Mouse (Mus musculus) MEL (cell line): Measurements from ENCODE around the gene Ostf1. TPM values are rescaled to one million over a fixed set of nuclear protein-coding genes. Genes with fewer than 3 reads are reported as not detected.
A peak's percentile ranks its signal among the peaks of the same experiment; 100 is the strongest.

Experiments
- DNase-seq: peaks from one replicate; pipeline ENCODE4 v3.0.0; 2011; ENCODE audit warnings: low read depth, low spot score
- H3K27ac ChIP-seq: 2 replicates; pipeline ENCODE4 v1.5.1; 2012; ENCODE audit warnings: low read depth, mild to moderate bottlenecking, control low read depth, low read length, moderate library complexity; ENCODE audit not compliant: control insufficient read depth
- H3K27me3 ChIP-seq, 2 experiments: fragments of 150-350 bp in 1 of 2; sonication (generic) in 1 of 2; 2 replicates each; pipeline ENCODE4 v1.6.1; 2012; ENCODE audit warnings: low read length in 2 of 2, mild to moderate bottlenecking in 2 of 2, improper control_type of control experiment in 1 of 2, moderate library complexity in 1 of 2; ENCODE audit not compliant: insufficient read depth in 2 of 2, control insufficient read depth in 1 of 2
- H3K36me3 ChIP-seq, 2 experiments: 2 replicates each; pipeline ENCODE4 v1.6.1; 2012 to 2014; ENCODE audit warnings: low read length in 2 of 2, improper control_type of control experiment in 1 of 2, inconsistent platforms in 1 of 2, mild to moderate bottlenecking in 1 of 2; ENCODE audit not compliant: insufficient read depth in 2 of 2, control insufficient read depth in 1 of 2
- H3K4me1 ChIP-seq, 2 experiments: fragments of 150-350 bp in 1 of 2; sonication (generic) in 1 of 2; 2 replicates each; pipeline ENCODE4 v1.6.1; 2012; ENCODE audit warnings: low read length in 2 of 2, improper control_type of control experiment in 1 of 2, mild to moderate bottlenecking in 1 of 2; ENCODE audit not compliant: insufficient read depth in 2 of 2, control insufficient read depth in 1 of 2
- H3K4me3 ChIP-seq, 2 experiments: fragments of 150-350 bp in 1 of 2; sonication (generic) in 1 of 2; 2 replicates each; pipeline ENCODE4 v1.5.1; 2012; ENCODE audit warnings: low read depth in 2 of 2, low read length in 2 of 2, mild to moderate bottlenecking in 2 of 2, moderate library complexity in 2 of 2, control low read depth in 1 of 2, improper control_type of control experiment in 1 of 2; ENCODE audit not compliant: control insufficient read depth in 1 of 2, insufficient read depth in 1 of 2
- H3K79me2 ChIP-seq: 2 replicates; pipeline ENCODE4 v1.6.1; 2012; ENCODE audit warnings: mild to moderate bottlenecking, low read length, moderate library complexity; ENCODE audit not compliant: control insufficient read depth, poor library complexity, insufficient read depth
- H3K9ac ChIP-seq: 2 replicates; pipeline ENCODE4 v1.6.1; 2012; ENCODE audit warnings: low read depth, mild to moderate bottlenecking, control low read depth, low read length, moderate library complexity; ENCODE audit not compliant: control insufficient read depth, poor library complexity, severe bottlenecking
- H3K9me3 ChIP-seq: fragments of 150-350 bp; sonication (generic); replicated peaks from 2 replicates; pipeline ENCODE4 v1.6.1; 2012; ENCODE audit warnings: mild to moderate bottlenecking, low read length, improper control_type of control experiment, moderate library complexity; ENCODE audit not compliant: insufficient read depth
- BHLHE40 ChIP-seq: IDR thresholded peaks from 2 replicates; pipeline ENCODE4 v1.6.1; 2012; ENCODE audit warnings: low read depth, mild to moderate bottlenecking, inconsistent platforms, low read length, improper control_type of control experiment, borderline replicate concordance
- CHD1 ChIP-seq: IDR thresholded peaks from 2 replicates; pipeline ENCODE4 v1.6.1; 2012; ENCODE audit warnings: low read depth, mild to moderate bottlenecking, inconsistent platforms, low read length, improper control_type of control experiment
- CHD2 ChIP-seq: IDR thresholded peaks from 2 replicates; pipeline ENCODE4 v1.6.1; 2011; ENCODE audit warnings: low read length, improper control_type of control experiment
- CTCF ChIP-seq, 3 experiments: IDR thresholded peaks in 2 of 3; conservative IDR thresholded peaks in 1 of 3; 2 replicates each; pipeline ENCODE4 v1.5.1; 2011 to 2012; ENCODE audit warnings: low read length in 3 of 3, low read depth in 2 of 3, mild to moderate bottlenecking in 2 of 3, improper control_type of control experiment in 1 of 3, inconsistent platforms in 1 of 3, mixed read lengths in 1 of 3, moderate library complexity in 1 of 3; ENCODE audit not compliant: control insufficient read depth in 1 of 3, insufficient read depth in 1 of 3, poor library complexity in 1 of 3, severe bottlenecking in 1 of 3
- E2F4 ChIP-seq: IDR thresholded peaks from 2 replicates; pipeline ENCODE4 v1.6.1; 2011; ENCODE audit warnings: low read depth, low read length, improper control_type of control experiment, borderline replicate concordance
- EP300 ChIP-seq, 2 experiments: IDR thresholded peaks; 2 replicates each; pipeline ENCODE4 v1.6.1; 2011; ENCODE audit warnings: improper control_type of control experiment in 2 of 2, low read length in 2 of 2, low read depth in 1 of 2, mild to moderate bottlenecking in 1 of 2
- ETS1 ChIP-seq: IDR thresholded peaks from 2 replicates; pipeline ENCODE4 v1.6.1; 2012; ENCODE audit warnings: low read depth, mild to moderate bottlenecking, inconsistent platforms, low read length, improper control_type of control experiment, moderate library complexity
- GABPA ChIP-seq: IDR thresholded peaks from 2 replicates; pipeline ENCODE4 v1.6.1; 2012; ENCODE audit warnings: low read depth, mild to moderate bottlenecking, inconsistent platforms, low read length, improper control_type of control experiment, moderate library complexity
- GATA1 ChIP-seq: IDR thresholded peaks from 2 replicates; pipeline ENCODE4 v1.6.1; 2011; ENCODE audit warnings: low read depth, low read length, improper control_type of control experiment
- HCFC1 ChIP-seq: IDR thresholded peaks from 2 replicates; pipeline ENCODE4 v1.6.1; 2012; ENCODE audit warnings: low read depth, mild to moderate bottlenecking, inconsistent platforms, low read length, improper control_type of control experiment, moderate library complexity
- JUND ChIP-seq: IDR thresholded peaks from 2 replicates; pipeline ENCODE4 v1.6.1; 2011; ENCODE audit warnings: low read depth, mild to moderate bottlenecking, improper control_type of control experiment, low read length
- KAT2A ChIP-seq: conservative IDR thresholded peaks from 2 replicates; pipeline ENCODE4 v1.6.1; 2012; ENCODE audit warnings: low read depth, low read length, improper control_type of control experiment, inconsistent platforms
- MAFK ChIP-seq: IDR thresholded peaks from 2 replicates; pipeline ENCODE4 v1.6.1; 2011; ENCODE audit warnings: low read depth, mild to moderate bottlenecking, low read length, improper control_type of control experiment, borderline replicate concordance
- MAZ ChIP-seq: IDR thresholded peaks from 2 replicates; pipeline ENCODE4 v1.6.1; 2012; ENCODE audit warnings: low read depth, mild to moderate bottlenecking, inconsistent platforms, low read length, improper control_type of control experiment
- MEF2A ChIP-seq: IDR thresholded peaks from 2 replicates; pipeline ENCODE4 v1.6.1; 2014; ENCODE audit warnings: low read depth, mild to moderate bottlenecking, inconsistent platforms, low read length, improper control_type of control experiment; ENCODE audit not compliant: poor library complexity, insufficient replicate concordance, severe bottlenecking; ENCODE audit errors: extremely low read depth
- MXI1 ChIP-seq: IDR thresholded peaks from 2 replicates; pipeline ENCODE4 v1.6.1; 2011; ENCODE audit warnings: mild to moderate bottlenecking, low read depth, low read length, improper control_type of control experiment
- MYB ChIP-seq: IDR thresholded peaks from 2 replicates; pipeline ENCODE4 v1.6.1; 2011; ENCODE audit warnings: mild to moderate bottlenecking, low read depth, low read length, improper control_type of control experiment
- NELFE ChIP-seq: IDR thresholded peaks from 2 replicates; pipeline ENCODE4 v1.6.1; 2011; ENCODE audit warnings: low read depth, low read length, improper control_type of control experiment
- POLR2A ChIP-seq, 2 experiments: IDR thresholded peaks; 2 replicates each; pipeline ENCODE4 v1.6.1; 2011 to 2012; ENCODE audit warnings: low read length in 2 of 2, mild to moderate bottlenecking in 2 of 2, control low read depth in 1 of 2, improper control_type of control experiment in 1 of 2, low read depth in 1 of 2, moderate library complexity in 1 of 2; ENCODE audit not compliant: control insufficient read depth in 1 of 2, insufficient read depth in 1 of 2, poor library complexity in 1 of 2
- POLR2AphosphoS2 ChIP-seq: IDR thresholded peaks from 2 replicates; pipeline ENCODE4 v1.6.1; 2011; ENCODE audit warnings: low read length, improper control_type of control experiment
- RAD21 ChIP-seq: IDR thresholded peaks from 2 replicates; pipeline ENCODE4 v1.6.1; 2011; ENCODE audit warnings: mild to moderate bottlenecking, low read depth, low read length, improper control_type of control experiment
- RCOR1 ChIP-seq: IDR thresholded peaks from 2 replicates; pipeline ENCODE4 v1.6.1; 2012; ENCODE audit warnings: low read depth, mild to moderate bottlenecking, inconsistent platforms, low read length, improper control_type of control experiment
- SIN3A ChIP-seq: IDR thresholded peaks from 2 replicates; pipeline ENCODE4 v1.6.1; 2012; ENCODE audit warnings: low read length, improper control_type of control experiment, inconsistent platforms
- SMC3 ChIP-seq: IDR thresholded peaks from 2 replicates; pipeline ENCODE4 v1.6.1; 2011; ENCODE audit warnings: low read depth, low read length, improper control_type of control experiment
- TAL1 ChIP-seq: IDR thresholded peaks from 2 replicates; pipeline ENCODE4 v1.6.1; 2012; ENCODE audit warnings: mild to moderate bottlenecking, inconsistent platforms, low read length, moderate library complexity, mixed read lengths
- TCF12 ChIP-seq: IDR thresholded peaks from 2 replicates; pipeline ENCODE4 v1.6.1; 2014; ENCODE audit warnings: low read depth, mild to moderate bottlenecking, inconsistent platforms, low read length, improper control_type of control experiment, moderate library complexity
- UBTF ChIP-seq: IDR thresholded peaks from 2 replicates; pipeline ENCODE4 v1.6.1; 2012; ENCODE audit warnings: low read depth, mild to moderate bottlenecking, inconsistent platforms, low read length, improper control_type of control experiment, moderate library complexity, borderline replicate concordance; ENCODE audit not compliant: insufficient read depth
- ZKSCAN1 ChIP-seq: IDR thresholded peaks from 2 replicates; pipeline ENCODE4 v1.6.1; 2012; ENCODE audit warnings: low read depth, mild to moderate bottlenecking, inconsistent platforms, low read length, improper control_type of control experiment, moderate library complexity
- ZMIZ1 ChIP-seq: IDR thresholded peaks from 2 replicates; pipeline ENCODE4 v1.6.1; 2012; ENCODE audit warnings: low read depth, mild to moderate bottlenecking, inconsistent platforms, low read length, improper control_type of control experiment, moderate library complexity
- ZNF384 ChIP-seq: IDR thresholded peaks from 2 replicates; pipeline ENCODE4 v1.6.1; 2012; ENCODE audit warnings: low read depth, mild to moderate bottlenecking, inconsistent platforms, low read length, improper control_type of control experiment
- polyA plus RNA-seq, 2 experiments: library from polyadenylated mRNA; stranded (reverse) in 1 of 2; unstranded in 1 of 2; fragments of >175 nt in 1 of 2; fragments of >200 nt in 1 of 2; gene quantifications; 2 replicates each; pipeline versions ENCODE4 v1.2.1 to v1.2.4; 2012; ENCODE audit warnings: low replicate concordance in 2 of 2, low read depth in 1 of 2; ENCODE audit not compliant: insufficient read length in 2 of 2, insufficient read depth in 1 of 2, missing spikeins in 1 of 2
- total RNA-seq: library from RNA; depleted of rRNA; stranded (reverse); fragments of 300-350 nt; gene quantifications from 2 replicates; pipeline ENCODE4 v1.2.3, GENCODE M21; 2012

Gene Ostf1
- total and polyA plus RNA-seq, 3 experiments = 117 to 162 TPM; not detected in 1

- peaks cover 46 to 56% of the 10 kb centered on the region in 2 experiments for H3K4me1 ChIP-seq
- peak; percentile 83 for DNase-seq
- H3K27ac ChIP-seq = peak overlapping the region; percentile 97
- H3K9me3 ChIP-seq = no peaks in the 10 kb centered on the region
- TF ChIP-seq EP300 (IDR thresholded peaks at IDR 0.05; ENCODE audit: low read depth in 1 of 2, low read length in 2 of 2) (peak; percentile 50 to 80; a peak in 2 of 4 replicates), GABPA (peak; percentile 95), MYB (peak; percentile 78), RCOR1 (peak; percentile 92), ZMIZ1 (no peak), ZKSCAN1 (peak; percentile 71; the same call in 1 of the 2 replicates), MXI1 (no peak), NELFE (peak; percentile 37; the same call in 1 of the 2 replicates), TCF12 (peak; percentile 50; the same call in 1 of the 2 replicates), JUND (no peak), BHLHE40 (peak; percentile 44; the same call in 1 of the 2 replicates), CHD1 (peak; percentile 7; the same call in 1 of the 2 replicates), ETS1 (peak; percentile 86), MAFK (peak; percentile 73)
- H3K79me2 ChIP-seq = no peaks in the 10 kb centered on the region; the same call in 1 of the 2 replicates
- no peaks in the 10 kb centered on the region for H3K27me3 ChIP-seq
- peak overlapping the region; percentile 59 for H3K9ac ChIP-seq
- H3K4me3 ChIP-seq = no peak overlapping the region
- H3K36me3 ChIP-seq = peaks cover 3 to 72% of the 10 kb centered on the region in 2 experiments
Measured at GRCm38 (mm10) chr19:18646397-18646796, 14.8 kb upstream of the Ostf1 start.

GRCm38 (mm10) chr19:18644084-18644483 lies 12.5 kb upstream of the Ostf1 start:
- peaks cover 10 to 51% of the 10 kb centered on the region in 2 experiments for H3K36me3 ChIP-seq
- peak; percentile 92 for DNase-seq
- H3K9ac ChIP-seq = peak overlapping the region; percentile 59
- H3K79me2 ChIP-seq = no peaks in the 10 kb centered on the region; the same call in 1 of the 2 replicates
- H3K4me3 ChIP-seq = peak overlapping the region in 1 of 2 experiments; percentile 36; a peak in 1 of 4 replicates
- peaks cover 29 to 35% of the 10 kb centered on the region in 2 experiments for H3K4me1 ChIP-seq
- H3K27me3 ChIP-seq = no peaks in the 10 kb centered on the region
- no peaks in the 10 kb centered on the region for H3K9me3 ChIP-seq
- H3K27ac ChIP-seq = peak overlapping the region; percentile 98
- TF ChIP-seq UBTF (no peak), MAZ (no peak), ETS1 (peak; percentile 92), MAFK (no peak), POLR2A (IDR thresholded peaks at IDR 0.05; ENCODE audit: control insufficient read depth in 1 of 2, insufficient read depth in 1 of 2, low read depth in 1 of 2, low read length in 2 of 2, poor library complexity in 1 of 2) (peak; percentile 43 to 61; a peak in 2 of 4 replicates), POLR2AphosphoS2 (peak; percentile 66; the same call in 1 of the 2 replicates), SIN3A (peak; percentile 70; the same call in 1 of the 2 replicates), E2F4 (no peak), HCFC1 (peak; percentile 47; the same call in 1 of the 2 replicates), GATA1 (peak; percentile 84), MEF2A (no peak), CTCF (IDR thresholded peaks at IDR 0.05 in 2 of 3, conservative IDR thresholded peaks at IDR 0.05 in 1 of 3; ENCODE audit: control insufficient read depth in 1 of 3, insufficient read depth in 1 of 3, low read depth in 2 of 3, low read length in 3 of 3, poor library complexity in 1 of 3, severe bottlenecking in 1 of 3) (no peak), ZMIZ1 (no peak), ZNF384 (no peak), RAD21 (no peak), JUND (0 out of 2 replicates have a peak, but pooled peaks have one; percentile 65), KAT2A (no peak), CHD2 (no peak), TAL1 (no peak; the same call in 1 of the 2 replicates), GABPA (no peak), ZKSCAN1 (no peak), SMC3 (no peak), EP300 (IDR thresholded peaks at IDR 0.05; ENCODE audit: low read depth in 1 of 2, low read length in 2 of 2) (peak; percentile 46 to 77; a peak in 2 of 4 replicates)
